Mouse (Mus musculus) neural tube, embryonic 15.5 days (tissue): ENCODE results near the gene Hinfp. TPM values are rescaled to one million over a fixed set of nuclear protein-coding genes. Genes with fewer than 3 reads are reported as not detected.

Experiments
- ATAC-seq: fragments of 200-750 bp; cut with Nextera tagmentation; 2 replicates; pipeline ENCODE4 v1.8.0; 2017; ENCODE audit warnings: mild to moderate bottlenecking, moderate TSS enrichment, moderate library complexity; ENCODE audit not compliant: low FRiP score
- H3K27ac ChIP-seq: fragments of 300-500 bp; sonication (generic); replicated peaks from 2 replicates; pipeline ENCODE4 v1.5.1; 2015; ENCODE audit warnings: mild to moderate bottlenecking, inconsistent platforms
- H3K27me3 ChIP-seq: fragments of 300-500 bp; sonication (generic); replicated peaks from 2 replicates; pipeline ENCODE4 v1.6.1; 2015; ENCODE audit warnings: inconsistent platforms
- H3K36me3 ChIP-seq: fragments of 300-500 bp; sonication (generic); 2 replicates; pipeline ENCODE4 v1.6.1; 2015; ENCODE audit warnings: inconsistent platforms
- H3K4me1 ChIP-seq: fragments of 300-500 bp; sonication (generic); 2 replicates; pipeline ENCODE4 v1.6.1; 2015; ENCODE audit warnings: inconsistent platforms
- H3K4me2 ChIP-seq: fragments of 300-500 bp; sonication (generic); 2 replicates; pipeline ENCODE4 v1.6.1; 2015; ENCODE audit warnings: inconsistent platforms, mild to moderate bottlenecking, moderate library complexity
- H3K4me3 ChIP-seq: fragments of 300-500 bp; sonication (generic); replicated peaks from 2 replicates; pipeline ENCODE4 v1.5.1; 2015; ENCODE audit warnings: mild to moderate bottlenecking, inconsistent platforms
- H3K9ac ChIP-seq: fragments of 300-500 bp; sonication (generic); replicated peaks from 2 replicates; pipeline ENCODE4 v1.6.1; 2015; ENCODE audit warnings: mild to moderate bottlenecking, inconsistent platforms
- H3K9me3 ChIP-seq: fragments of 300-500 bp; sonication (generic); replicated peaks from 2 replicates; pipeline ENCODE4 v1.6.1; 2016; ENCODE audit warnings: inconsistent platforms
- WGBS: fragments of 180-500 bp; shearing (Covaris S2); methylation state at CpG from one replicate; pipeline ENCODE4 v1.1.7; 2015; ENCODE audit warnings: mixed read lengths; 5-methylcytosine and 5-hydroxymethylcytosine counted together
- polyA plus RNA-seq: library from polyadenylated mRNA; unstranded; fragments of >200 nt; fragmentation: Nextera tagmentation; extraction: Ambion mirVana; gene quantifications from 2 replicates; pipeline ENCODE4 v1.2.1, GENCODE M21; 2015

The Hinfp gene
- polyA plus RNA-seq: 28.0 and 28.2 TPM in 2 replicates

- peak within 1 kb of the TSS; percentile 99 for H3K9ac ChIP-seq
- ATAC-seq: peak; percentile 99
- H3K4me3 ChIP-seq: peak within 1 kb of the TSS; percentile 100
- 0% methylated on average over 54 of the region's 54 CpGs for WGBS
- peaks cover 21% of the 10 kb centered on the region for H3K4me1 ChIP-seq
- H3K9me3 ChIP-seq: no peaks in the 10 kb centered on the region
- H3K36me3 ChIP-seq: peaks cover 23% of the 10 kb centered on the region
- H3K27ac ChIP-seq: peak within 1 kb of the TSS; percentile 91
- peak within 1 kb of the TSS; percentile 74 for H3K4me2 ChIP-seq
- H3K27me3 ChIP-seq: no peaks in the 10 kb centered on the region
Observed at GRCm38 (mm10) chr9:44305466-44306079, at the start of gene Hinfp. Hinfp (minus strand) TSS chr9:44305671.

DNA sequence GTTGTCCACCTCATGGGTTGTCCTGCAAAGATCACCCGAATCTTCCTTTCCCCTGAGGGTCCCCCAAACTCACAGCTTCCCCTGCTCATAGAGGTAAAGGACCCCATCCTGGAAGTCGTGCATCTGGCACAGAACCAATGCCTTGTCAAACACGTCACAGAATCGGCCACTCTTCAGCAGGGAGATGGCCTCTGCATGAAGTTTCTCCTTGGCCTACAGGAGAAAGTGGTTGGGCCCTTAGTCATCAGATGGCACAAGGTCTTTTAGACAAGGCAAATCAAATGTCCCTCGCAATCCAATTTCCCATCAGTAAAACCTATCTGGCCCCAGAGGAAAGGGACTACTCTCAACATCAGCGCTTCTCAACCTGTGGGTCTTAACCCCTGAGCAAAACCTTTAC, 47.7 kb upstream of the Hinfp start:
- Histone ChIP-seq H3K4me3 (no peak overlapping the region), H3K36me3 (peaks cover 95% of the 10 kb centered on the region), H3K4me1 (peaks cover 3% of the 10 kb centered on the region; the same call in 1 of the 2 replicates), H3K9ac (no peak overlapping the region), H3K9me3 (no peaks in the 10 kb centered on the region), H3K27me3 (no peaks in the 10 kb centered on the region), H3K4me2 (no peak overlapping the region), H3K27ac (no peak overlapping the region)
- ATAC-seq: no peak
- WGBS: 97% methylated on average over 6 of the region's 6 CpGs

- H3K4me3 ChIP-seq: no peak overlapping the region
- H3K4me2 ChIP-seq: no peak overlapping the region
- 94% methylated on average over 10 of the region's 10 CpGs for WGBS
- no peaks in the 10 kb centered on the region for H3K27me3 ChIP-seq
- peaks cover 97% of the 10 kb centered on the region for H3K36me3 ChIP-seq
- H3K4me1 ChIP-seq: no peaks in the 10 kb centered on the region
- H3K27ac ChIP-seq: no peak overlapping the region
- no peak for ATAC-seq
- H3K9ac ChIP-seq: no peak overlapping the region
- no peaks in the 10 kb centered on the region for H3K9me3 ChIP-seq
Observed at GRCm38 (mm10) chr9:44352337-44352736, 46.9 kb upstream of the Hinfp start.

DNA sequence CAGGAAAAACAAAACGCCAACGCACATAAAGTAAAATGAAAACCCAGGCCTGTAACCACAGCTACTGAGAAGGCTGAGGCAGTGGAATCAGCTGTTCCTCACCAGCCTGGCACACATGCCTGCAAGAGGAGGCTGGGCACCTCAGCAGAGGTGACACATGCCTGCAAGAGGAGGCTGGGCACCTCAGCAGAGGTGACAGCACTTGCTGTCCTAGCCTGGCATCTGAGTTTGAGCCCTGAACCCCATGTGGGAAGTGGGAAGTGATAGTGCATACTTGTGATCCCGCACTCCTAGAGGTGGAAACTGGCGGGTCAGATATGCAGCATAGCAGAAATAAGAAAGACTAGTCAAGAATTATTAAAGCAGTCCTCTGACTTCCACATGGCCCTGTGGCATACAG, 45.9 kb upstream of the Hinfp start:
- Histone ChIP-seq H3K27ac (no peak overlapping the region), H3K4me3 (no peak overlapping the region), H3K4me1 (no peaks in the 10 kb centered on the region), H3K9me3 (no peaks in the 10 kb centered on the region), H3K4me2 (no peak overlapping the region), H3K27me3 (no peaks in the 10 kb centered on the region), H3K9ac (no peak overlapping the region), H3K36me3 (peaks cover 95% of the 10 kb centered on the region)
- 95% methylated on average over 4 of the region's 4 CpGs for WGBS
- no peak for ATAC-seq

- H3K4me1 ChIP-seq: peaks cover 5% of the 10 kb centered on the region; the same call in 1 of the 2 replicates
- no peak overlapping the region for H3K9ac ChIP-seq
- H3K27me3 ChIP-seq: no peaks in the 10 kb centered on the region
- H3K36me3 ChIP-seq: peaks cover 70% of the 10 kb centered on the region
- no peak overlapping the region for H3K4me2 ChIP-seq
- WGBS: 97% methylated on average over 4 of the region's 4 CpGs
- no peak overlapping the region for H3K4me3 ChIP-seq
- H3K9me3 ChIP-seq: no peaks in the 10 kb centered on the region
- no peak for ATAC-seq
- no peak overlapping the region for H3K27ac ChIP-seq
Observed at GRCm38 (mm10) chr9:44348546-44348945, 43.1 kb upstream of the Hinfp start.

DNA sequence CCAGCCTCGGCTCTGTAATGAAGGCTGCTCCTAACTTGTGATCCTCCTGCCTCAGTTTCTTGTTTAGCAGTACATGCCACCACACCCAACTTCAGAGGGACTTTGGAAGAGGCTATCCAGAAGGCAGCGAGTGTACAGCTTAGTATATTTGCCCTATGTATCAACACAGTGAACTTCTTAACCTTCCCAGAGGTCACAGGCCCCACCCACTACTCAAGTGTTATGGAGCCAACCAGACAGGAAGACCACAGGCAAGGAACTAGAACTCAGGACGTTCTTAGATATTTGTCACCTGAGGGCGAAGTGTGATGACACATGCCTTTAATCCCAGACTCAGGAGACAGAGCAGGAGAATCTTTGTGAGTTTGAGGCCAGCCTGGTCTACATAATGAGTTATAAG, 42.1 kb upstream of the Hinfp start:
- peaks cover 61% of the 10 kb centered on the region for H3K36me3 ChIP-seq
- no peak overlapping the region for H3K9ac ChIP-seq
- H3K27me3 ChIP-seq: no peaks in the 10 kb centered on the region
- H3K4me3 ChIP-seq: no peak overlapping the region
- H3K9me3 ChIP-seq: no peaks in the 10 kb centered on the region
- peaks cover 14% of the 10 kb centered on the region for H3K4me1 ChIP-seq
- H3K27ac ChIP-seq: no peak overlapping the region
- no peak overlapping the region for H3K4me2 ChIP-seq
- ATAC-seq: no peak
- 94% methylated on average over 4 of the region's 4 CpGs for WGBS

DNA sequence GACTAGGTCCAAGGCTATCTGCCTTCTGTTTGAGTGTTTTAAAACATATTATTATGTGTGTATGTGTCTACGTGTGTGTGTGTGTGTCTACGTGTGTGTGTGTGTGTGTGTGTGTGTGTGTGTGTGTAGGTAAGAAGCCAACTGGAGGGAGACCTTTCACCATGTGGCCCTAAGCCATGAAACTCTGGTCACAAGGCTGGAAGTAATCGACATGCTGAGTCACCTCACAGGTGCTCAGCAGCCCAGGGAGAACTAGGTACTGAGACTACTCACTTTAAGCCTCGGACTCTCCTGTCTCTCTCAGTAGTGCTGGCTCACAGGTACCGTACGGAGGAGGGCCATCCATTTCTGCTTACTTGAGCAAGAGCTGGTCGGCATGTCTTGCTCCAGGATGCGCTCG, 41.7 kb upstream of the Hinfp start:
- Histone ChIP-seq H3K4me2 (no peak overlapping the region), H3K27ac (no peak overlapping the region), H3K27me3 (no peaks in the 10 kb centered on the region), H3K4me3 (no peak overlapping the region), H3K36me3 (peaks cover 56% of the 10 kb centered on the region), H3K9me3 (no peaks in the 10 kb centered on the region), H3K4me1 (peaks cover 18% of the 10 kb centered on the region), H3K9ac (no peak overlapping the region)
- no peak for ATAC-seq
- 94% methylated on average over 9 of the region's 9 CpGs for WGBS

GRCm38 (mm10) chr9:44345570-44346433, 40.3 kb upstream of the Hinfp start:
- no peaks in the 10 kb centered on the region for H3K9me3 ChIP-seq
- H3K4me2 ChIP-seq: no peak overlapping the region
- WGBS: 95% methylated on average over 6 of the region's 6 CpGs
- no peak overlapping the region for H3K4me3 ChIP-seq
- peaks cover 42% of the 10 kb centered on the region for H3K36me3 ChIP-seq
- H3K27ac ChIP-seq: no peak overlapping the region
- H3K4me1 ChIP-seq: peaks cover 20% of the 10 kb centered on the region
- no peak for ATAC-seq
- H3K27me3 ChIP-seq: no peaks in the 10 kb centered on the region
- H3K9ac ChIP-seq: no peak overlapping the region

GRCm38 (mm10) chr9:44343781-44344421, 38.4 kb upstream of the Hinfp start, which contains the start of gene Hmbs:
Hmbs (minus strand) TSS chr9:44344228.
- under 1% methylated on average over 39 of the region's 39 CpGs for WGBS
- Histone ChIP-seq H3K4me2 (peak within 1 kb of the TSS; percentile 70), H3K36me3 (peaks cover 31% of the 10 kb centered on the region), H3K27ac (peak within 1 kb of the TSS; percentile 99), H3K9ac (peak within 1 kb of the TSS; percentile 86), H3K9me3 (no peaks in the 10 kb centered on the region), H3K4me1 (peaks cover 20% of the 10 kb centered on the region), H3K27me3 (no peaks in the 10 kb centered on the region), H3K4me3 (peak within 1 kb of the TSS; percentile 92)
- peak; percentile 95 for ATAC-seq

GRCm38 (mm10) chr9:44343290-44343689, 37.8 kb upstream of the Hinfp start:
- H3K4me3 ChIP-seq: peak overlapping the region; percentile 92
- H3K4me2 ChIP-seq: peak overlapping the region; percentile 70
- ATAC-seq: 0 out of 2 replicates have a peak, but pooled peaks have one; percentile 17
- H3K27ac ChIP-seq: peak overlapping the region; percentile 99
- peak overlapping the region; percentile 86 for H3K9ac ChIP-seq
- WGBS: 11% methylated on average over 6 of the region's 6 CpGs
- peaks cover 20% of the 10 kb centered on the region for H3K4me1 ChIP-seq
- no peaks in the 10 kb centered on the region for H3K9me3 ChIP-seq
- no peaks in the 10 kb centered on the region for H3K27me3 ChIP-seq
- H3K36me3 ChIP-seq: peaks cover 25% of the 10 kb centered on the region

- H3K4me2 ChIP-seq: peak overlapping the region; percentile 70; the same call in 1 of the 2 replicates
Observed at GRCm38 (mm10) chr9:44342605-44343004, 37.1 kb upstream of the Hinfp start.

More at GRCm38 (mm10) chr9:44342605-44343004, 37.1 kb upstream of the Hinfp start:
- Histone ChIP-seq H3K9me3 (no peaks in the 10 kb centered on the region), H3K36me3 (peaks cover 18% of the 10 kb centered on the region), H3K4me3 (peak overlapping the region; percentile 92; the same call in 1 of the 2 replicates), H3K27ac (no peak overlapping the region), H3K9ac (no peak overlapping the region), H3K27me3 (no peaks in the 10 kb centered on the region), H3K4me1 (peaks cover 24% of the 10 kb centered on the region)
- WGBS: 100% methylated on average over 1 of the region's 1 CpGs
- ATAC-seq: no peak
